Mouse (Mus musculus) intestine, postnatal 0 days (tissue): ENCODE data around the gene Fndc5. TPM values are rescaled to one million over a fixed set of nuclear protein-coding genes. Genes with fewer than 3 reads are reported as not detected.
A peak's percentile ranks its signal among the peaks of the same experiment; 100 is the strongest.

ENCODE experiments used
- ATAC-seq: fragments of 200-750 bp; cut with Nextera tagmentation; 2 replicates; pipeline ENCODE4 v1.8.0; 2017; ENCODE audit warnings: mild to moderate bottlenecking, moderate TSS enrichment, moderate library complexity
- H3K27ac ChIP-seq: fragments of 300-500 bp; sonication (generic); 2 replicates; pipeline ENCODE4 v1.5.1; 2014; ENCODE audit warnings: mild to moderate bottlenecking, low read depth, low read length, moderate library complexity
- H3K27me3 ChIP-seq: fragments of 300-500 bp; sonication (generic); replicated peaks from 2 replicates; pipeline ENCODE4 v1.6.1; 2014; ENCODE audit warnings: low read length, mixed read lengths; ENCODE audit not compliant: control insufficient read depth, insufficient read depth
- H3K36me3 ChIP-seq: fragments of 300-500 bp; sonication (generic); 2 replicates; pipeline ENCODE4 v1.6.1; 2014; ENCODE audit warnings: mild to moderate bottlenecking, moderate library complexity; ENCODE audit not compliant: control insufficient read depth, insufficient read depth
- H3K4me1 ChIP-seq: fragments of 300-500 bp; sonication (generic); replicated peaks from 2 replicates; pipeline ENCODE4 v1.6.1; 2014; ENCODE audit warnings: antibody characterized with exemption, low read length, mixed read lengths; ENCODE audit not compliant: control insufficient read depth, insufficient read depth
- H3K4me2 ChIP-seq: fragments of 300-500 bp; sonication (generic); replicated peaks from 2 replicates; pipeline ENCODE4 v1.6.1; 2014; ENCODE audit warnings: low read depth, mild to moderate bottlenecking, moderate library complexity
- H3K4me3 ChIP-seq: fragments of 300-500 bp; sonication (generic); 2 replicates; pipeline ENCODE4 v1.5.1; 2014; ENCODE audit warnings: low read depth, low read length
- H3K9ac ChIP-seq: fragments of 300-500 bp; sonication (generic); 2 replicates; pipeline ENCODE4 v1.6.1; 2014; ENCODE audit warnings: mild to moderate bottlenecking, low read depth, low read length
- H3K9me3 ChIP-seq: fragments of 300-500 bp; sonication (generic); 2 replicates; pipeline ENCODE4 v1.6.1; 2016; ENCODE audit warnings: mixed run types; ENCODE audit not compliant: control insufficient read depth
- CTCF ChIP-seq: sonication (generic); IDR thresholded peaks from 2 replicates; pipeline ENCODE4 v1.5.1; 2016; ENCODE audit warnings: low read depth, mild to moderate bottlenecking, control low read depth, antibody characterized with exemption, moderate library complexity
- WGBS: fragments of 180-500 bp; shearing (Covaris S2); extraction: QIAGEN DNeasy Blood & Tissue Kit; methylation state at CpG from one replicate; pipeline ENCODE4 v1.1.7; 2014; 5-methylcytosine and 5-hydroxymethylcytosine counted together
- polyA plus RNA-seq: library from polyadenylated mRNA; unstranded; fragments of >200 nt; fragmentation: Nextera tagmentation; extraction: Ambion mirVana; gene quantifications from 2 replicates; pipeline ENCODE4 v1.2.1, GENCODE M21; 2015

Fndc5 gene
- polyA plus RNA-seq, 1 experiment from 2014 or later: 14.5 TPM

- peak; percentile 100 for TF ChIP-seq CTCF
- Histone ChIP-seq H3K27me3 (no peaks in the 10 kb centered on the region), H3K4me1 (peaks cover 5% of the 10 kb centered on the region; the same call in 1 of the 2 replicates), H3K9me3 (no peaks in the 10 kb centered on the region), H3K4me3 (no peak overlapping the region), H3K27ac (no peak overlapping the region; the same call in 1 of the 2 replicates), H3K4me2 (no peak overlapping the region; the same call in 1 of the 2 replicates), H3K36me3 (peaks cover 13% of the 10 kb centered on the region; the same call in 1 of the 2 replicates), H3K9ac (no peak overlapping the region)
- peak; percentile 64 for ATAC-seq
- WGBS: 39% methylated on average over 28 of the region's 28 CpGs
Observed at GRCm38 (mm10) chr4:129113083-129113988, 23.5 kb upstream of the Fndc5 start.

GRCm38 (mm10) chr4:129116703-129117102 is 20.1 kb upstream of the Fndc5 start:
- H3K4me2 ChIP-seq: no peak overlapping the region
- H3K4me3 ChIP-seq: no peak overlapping the region
- no peak for ATAC-seq
- H3K36me3 ChIP-seq: peaks cover 6% of the 10 kb centered on the region; the same call in 1 of the 2 replicates
- H3K27me3 ChIP-seq: peaks cover 20% of the 10 kb centered on the region
- H3K9ac ChIP-seq: no peak overlapping the region
- no peak overlapping the region for H3K27ac ChIP-seq
- TF ChIP-seq CTCF: no peak
- no peaks in the 10 kb centered on the region for H3K9me3 ChIP-seq
- WGBS: 89% methylated on average over 8 of the region's 8 CpGs
- H3K4me1 ChIP-seq: peaks cover 5% of the 10 kb centered on the region; the same call in 1 of the 2 replicates

- no peak overlapping the region for H3K9ac ChIP-seq
- no peaks in the 10 kb centered on the region for H3K36me3 ChIP-seq
- H3K9me3 ChIP-seq: no peaks in the 10 kb centered on the region
- H3K27me3 ChIP-seq: peaks cover 26% of the 10 kb centered on the region
- peaks cover 2% of the 10 kb centered on the region; the same call in 1 of the 2 replicates for H3K4me1 ChIP-seq
- WGBS: 79% methylated on average over 14 of the region's 14 CpGs
- no peak overlapping the region for H3K4me2 ChIP-seq
- no peak for ATAC-seq
- no peak overlapping the region for H3K4me3 ChIP-seq
- H3K27ac ChIP-seq: no peak overlapping the region
- TF ChIP-seq CTCF: no peak
Observed at GRCm38 (mm10) chr4:129117720-129118510, 18.9 kb upstream of the Fndc5 start.

GRCm38 (mm10) chr4:129119708-129120107 is 17.1 kb upstream of the Fndc5 start:
- H3K4me1 ChIP-seq: no peaks in the 10 kb centered on the region; the same call in 1 of the 2 replicates
- H3K4me3 ChIP-seq: no peak overlapping the region
- no peak for ATAC-seq
- peaks cover 32% of the 10 kb centered on the region for H3K27me3 ChIP-seq
- WGBS: 75% methylated on average over 10 of the region's 10 CpGs
- TF ChIP-seq CTCF: no peak
- H3K27ac ChIP-seq: no peak overlapping the region
- no peaks in the 10 kb centered on the region for H3K36me3 ChIP-seq
- H3K9ac ChIP-seq: no peak overlapping the region
- H3K4me2 ChIP-seq: no peak overlapping the region
- no peaks in the 10 kb centered on the region for H3K9me3 ChIP-seq

- no peaks in the 10 kb centered on the region for H3K9me3 ChIP-seq
- H3K4me1 ChIP-seq: peaks cover 3% of the 10 kb centered on the region; the same call in 1 of the 2 replicates
- TF ChIP-seq CTCF: peak; percentile 68
- no peak overlapping the region for H3K9ac ChIP-seq
- ATAC-seq: peak; percentile 26; the same call in 1 of the 2 replicates
- H3K36me3 ChIP-seq: no peaks in the 10 kb centered on the region
- H3K27ac ChIP-seq: no peak overlapping the region
- H3K4me2 ChIP-seq: peak overlapping the region; percentile 76
- 1% methylated on average over 54 of the region's 59 CpGs for WGBS
- peaks cover 32% of the 10 kb centered on the region for H3K27me3 ChIP-seq
- peak overlapping the region; percentile 36 for H3K4me3 ChIP-seq
Observed at GRCm38 (mm10) chr4:129120520-129121445, 16.0 kb upstream of the Fndc5 start.
